ENCODE assay signal across 19 mouse cellular contexts in the genomic region with DNA sequence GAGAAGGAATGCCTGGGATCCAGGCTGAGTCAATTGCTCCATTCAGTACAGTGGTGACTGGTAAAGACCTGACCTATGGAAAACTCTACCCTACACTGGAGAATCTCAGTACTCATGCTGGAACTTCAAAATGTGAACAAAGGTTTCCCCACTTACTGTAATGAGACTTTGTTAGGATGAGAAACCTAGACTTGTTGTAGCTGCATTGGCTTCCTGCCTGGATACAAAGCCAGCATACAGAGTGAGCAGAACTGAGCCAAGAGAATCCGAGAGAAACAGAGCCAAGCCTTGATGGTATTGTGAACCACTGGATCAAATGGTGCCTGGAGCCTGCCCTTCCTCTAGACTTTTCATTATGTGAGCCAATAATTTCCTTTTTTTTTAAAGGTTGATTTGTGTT. TPM values are rescaled to one million over a fixed set of nuclear protein-coding genes. Genes with fewer than 3 reads are reported as not detected.
DNase-seq lines count a peak whose midpoint lies in the region; ATAC-seq and TF ChIP-seq lines count a peak whose summit lies in the region.
"Had no signal": no experiment of that assay in that cellular context is flagged by ENCODE, and none has a peak within 500 bp of the region (broad histone marks: within the 10 kb centered on the region; RNA-seq: fewer than 3 reads in every experiment).

No protein-coding gene starts in this region.

- no peaks in the 10 kb centered on the region for H3K27me3 ChIP-seq in forebrain, postnatal 0 days (ENCODE audit: insufficient read depth, low read length)
- H3K27me3 ChIP-seq in forebrain, embryonic 13.5 days: no peaks in the 10 kb centered on the region
- H3K27me3 ChIP-seq in midbrain, postnatal 0 days (ENCODE audit: insufficient read depth, low read length): no peaks in the 10 kb centered on the region
- no peaks in the 10 kb centered on the region for H3K27me3 ChIP-seq in midbrain, embryonic 15.5 days (replicated peaks)
- H3K27me3 ChIP-seq in intestine, embryonic 15.5 days (replicated peaks): no peaks in the 10 kb centered on the region
- no peaks in the 10 kb centered on the region for H3K27me3 ChIP-seq in kidney, embryonic 14.5 days (ENCODE audit: control insufficient read depth, insufficient read depth, low read length)

- H3K9me3 ChIP-seq in forebrain, postnatal 0 days (ENCODE audit: low read length): no peaks in the 10 kb centered on the region
- no peaks in the 10 kb centered on the region for H3K9me3 ChIP-seq in forebrain, embryonic 13.5 days (replicated peaks)
- no peaks in the 10 kb centered on the region for H3K9me3 ChIP-seq in midbrain, postnatal 0 days (ENCODE audit: low read length)
- H3K9me3 ChIP-seq in midbrain, embryonic 15.5 days: no peaks in the 10 kb centered on the region
- H3K9me3 ChIP-seq in intestine, embryonic 15.5 days: no peaks in the 10 kb centered on the region
- no peaks in the 10 kb centered on the region for H3K9me3 ChIP-seq in kidney, embryonic 14.5 days (ENCODE audit: control insufficient read depth, low read length)

- no peaks in the 10 kb centered on the region for H3K4me1 ChIP-seq in forebrain, postnatal 0 days (ENCODE audit: insufficient read depth)
- H3K4me1 ChIP-seq in forebrain, embryonic 13.5 days: no peaks in the 10 kb centered on the region
- no peaks in the 10 kb centered on the region for H3K4me1 ChIP-seq in midbrain, postnatal 0 days (ENCODE audit: insufficient read depth, low read length)
- H3K4me1 ChIP-seq in midbrain, embryonic 15.5 days: no peaks in the 10 kb centered on the region
- no peaks in the 10 kb centered on the region for H3K4me1 ChIP-seq in intestine, embryonic 15.5 days (replicated peaks)
- no peaks in the 10 kb centered on the region for H3K4me1 ChIP-seq in kidney, embryonic 14.5 days (ENCODE audit: control insufficient read depth, insufficient read depth, low read length)

- DNase-seq in forebrain, postnatal 0 days: peak; percentile 36
- DNase-seq in midbrain, postnatal 0 days (ENCODE audit: low spot score): peak; percentile 62
- DNase-seq in layer of hippocampus, adult 9-10 months (ENCODE audit: low spot score): peak; percentile 12
- DNase-seq: heart, adult 2 months; heart, postnatal 4 days; kidney, adult 8-10 months; spleen, adult 18-20 months had no signal

- H3K4me3 ChIP-seq in forebrain, postnatal 0 days (ENCODE audit: low read depth, low read length): no peak overlapping the region
- H3K4me3 ChIP-seq in forebrain, embryonic 13.5 days: no peak overlapping the region
- no peak overlapping the region for H3K4me3 ChIP-seq in midbrain, postnatal 0 days (ENCODE audit: low read depth, low read length)
- H3K4me3 ChIP-seq in midbrain, embryonic 15.5 days: no peak overlapping the region
- H3K4me3 ChIP-seq in intestine, embryonic 15.5 days (replicated peaks): no peak overlapping the region
- H3K4me3 ChIP-seq in kidney, embryonic 14.5 days (ENCODE audit: low read length): no peak overlapping the region
- H3K4me3 ChIP-seq: heart, adult 2 months; myocyte had no signal

- H3K27ac ChIP-seq in forebrain, postnatal 0 days (ENCODE audit: low read depth, low read length): no peak overlapping the region
- no peak overlapping the region for H3K27ac ChIP-seq in forebrain, embryonic 13.5 days
- no peak overlapping the region for H3K27ac ChIP-seq in midbrain, postnatal 0 days (ENCODE audit: low read depth, low read length)
- H3K27ac ChIP-seq in midbrain, embryonic 15.5 days: no peak overlapping the region
- H3K27ac ChIP-seq in intestine, embryonic 15.5 days: no peak overlapping the region
- H3K27ac ChIP-seq in kidney, embryonic 14.5 days (ENCODE audit: low read depth, low read length): no peak overlapping the region
- H3K27ac ChIP-seq: heart, adult 2 months; stomach, postnatal 0 days had no signal

- no peak overlapping the region for H3K4me2 ChIP-seq in forebrain, postnatal 0 days (ENCODE audit: low read depth)
- no peak overlapping the region for H3K4me2 ChIP-seq in forebrain, embryonic 13.5 days
- H3K4me2 ChIP-seq in midbrain, postnatal 0 days (ENCODE audit: low read depth, low read length, poor library complexity, severe bottlenecking): no peak overlapping the region
- no peak overlapping the region for H3K4me2 ChIP-seq in midbrain, embryonic 15.5 days
- no peak overlapping the region for H3K4me2 ChIP-seq in intestine, embryonic 15.5 days (replicated peaks)
- H3K4me2 ChIP-seq in kidney, embryonic 14.5 days (replicated peaks; ENCODE audit: low read depth, low read length): no peak overlapping the region

- ATAC-seq in forebrain, postnatal 0 days: peak; percentile 20
- ATAC-seq in forebrain, embryonic 13.5 days: no peak
- ATAC-seq in midbrain, postnatal 0 days (ENCODE audit: low FRiP score): no peak
- ATAC-seq in midbrain, embryonic 15.5 days (replicated peaks): no peak
- ATAC-seq in intestine, embryonic 15.5 days: no peak
- ATAC-seq in kidney, embryonic 14.5 days (ENCODE audit: low FRiP score, low TSS enrichment): no peak
- ATAC-seq: lung, postnatal 0 days had no signal

- WGBS in forebrain, postnatal 0 days: 25% methylated on average over 1 of the region's 1 CpGs
- WGBS in forebrain, embryonic 13.5 days: 76% methylated on average over 1 of the region's 1 CpGs
- WGBS in midbrain, postnatal 0 days: 67% methylated on average over 1 of the region's 1 CpGs
- WGBS in midbrain, embryonic 15.5 days: 72% methylated on average over 1 of the region's 1 CpGs
- WGBS in intestine, embryonic 15.5 days: 88% methylated on average over 1 of the region's 1 CpGs
- 72% methylated on average over 1 of the region's 1 CpGs for WGBS in kidney, embryonic 14.5 days

- H3K9ac ChIP-seq in forebrain, postnatal 0 days: no peak overlapping the region
- H3K9ac ChIP-seq in forebrain, embryonic 13.5 days: no peak overlapping the region
- no peak overlapping the region for H3K9ac ChIP-seq in midbrain, postnatal 0 days (replicated peaks; ENCODE audit: low read length, poor library complexity, severe bottlenecking)
- no peak overlapping the region for H3K9ac ChIP-seq in midbrain, embryonic 15.5 days
- no peak overlapping the region for H3K9ac ChIP-seq in intestine, embryonic 15.5 days
- no peak overlapping the region for H3K9ac ChIP-seq in kidney, embryonic 14.5 days (ENCODE audit: low read depth, low read length)

- no peak for TF ChIP-seq CTCF in forebrain, postnatal 0 days (IDR thresholded peaks at IDR 0.05; ENCODE audit: low read depth)
- no peak for TF ChIP-seq CTCF in midbrain, postnatal 0 days (IDR thresholded peaks at IDR 0.05)

- no peaks in the 10 kb centered on the region for H3K36me3 ChIP-seq in forebrain, postnatal 0 days (ENCODE audit: insufficient read depth)
- no peaks in the 10 kb centered on the region for H3K36me3 ChIP-seq in forebrain, embryonic 13.5 days (ENCODE audit: poor library complexity, severe bottlenecking)
- no peaks in the 10 kb centered on the region for H3K36me3 ChIP-seq in midbrain, postnatal 0 days (ENCODE audit: insufficient read depth, low read length)
- no peaks in the 10 kb centered on the region for H3K36me3 ChIP-seq in midbrain, embryonic 15.5 days (replicated peaks)
- no peaks in the 10 kb centered on the region for H3K36me3 ChIP-seq in intestine, embryonic 15.5 days
- H3K36me3 ChIP-seq in kidney, embryonic 14.5 days (ENCODE audit: control insufficient read depth, insufficient read depth, low read length): no peaks in the 10 kb centered on the region

RNA-seq across cellular contexts. Expression of gene Grid2, which starts 28.7 kb away (rescaled TPM):
- 21.9 and 28.9 TPM in 2 replicates for total RNA-seq in forebrain, postnatal 0 days (2014; rRNA removed)
- 4.1 and 6.2 TPM in 2 replicates for polyA plus RNA-seq in forebrain, postnatal 0 days (2015; fragmentation: Nextera tagmentation; extraction: Ambion mirVana)
- polyA plus RNA-seq in forebrain, embryonic 13.5 days (2015; fragmentation: Nextera tagmentation; extraction: Ambion mirVana): 1.7 and 2.6 TPM in 2 replicates
- 44.8 and 52.2 TPM in 2 replicates for total RNA-seq in midbrain, postnatal 0 days (2014; rRNA removed)
- 12.4 and 15.3 TPM in 2 replicates for polyA plus RNA-seq in midbrain, postnatal 0 days (2015; fragmentation: Nextera tagmentation; extraction: Ambion mirVana)
- 11.7 and 14.1 TPM in 2 replicates for polyA plus RNA-seq in midbrain, embryonic 15.5 days (2015; fragmentation: Nextera tagmentation; extraction: Ambion mirVana)
- polyA plus RNA-seq in intestine, embryonic 15.5 days (2015; fragmentation: Nextera tagmentation; extraction: Ambion mirVana): 0.66 and 0.72 TPM in 2 replicates
- polyA plus RNA-seq in kidney, embryonic 14.5 days (2014; fragmentation: Nextera tagmentation; extraction: Ambion mirVana): 0.40 and 0.60 TPM in 2 replicates
- total RNA-seq: common myeloid progenitor, adult 5-6 weeks; liver, adult 2 months; megakaryocyte-erythroid progenitor cell, adult 5-6 weeks; MEL had no signal
- polyA plus RNA-seq: C2C12; liver, adult 2 months; myocyte had no signal

Comparison
In these comparisons a context has a peak if more than half of its experiments do, and no peak if none do; other contexts are left out.
1. DNase-seq: peak in every context shown above with its lines; median percentile 62 in midbrain, postnatal 0 days; 36 in forebrain, postnatal 0 days; 12 in layer of hippocampus, adult 9-10 months.